Mouse (Mus musculus) cortical plate, adult 2 months (tissue): ENCODE results near the gene Ppp1r37.

Experiments used
- CTCF ChIP-seq: fragments of 200-500 bp; IDR thresholded peaks from 2 replicates; pipeline ENCODE4 v1.5.1; 2011; ENCODE audit warnings: mild to moderate bottlenecking, control low read depth, low read length; ENCODE audit not compliant: insufficient read depth; ENCODE audit errors: extremely low read depth
- POLR2A ChIP-seq: fragments of 200-500 bp; IDR thresholded peaks from 2 replicates; pipeline ENCODE4 v1.6.1; 2011; ENCODE audit warnings: mild to moderate bottlenecking, low read length, control low read depth; ENCODE audit not compliant: insufficient read depth; ENCODE audit errors: extremely low read depth

GRCm38 (mm10) chr7:19589207-19589606 lies 26.3 kb upstream of the Ppp1r37 start:
- TF ChIP-seq POLR2A (no peak), CTCF (peak; percentile 58)
